Mouse (Mus musculus) midbrain, embryonic 14.5 days (tissue): ENCODE data around the gene Hoxd11. TPM values are rescaled to one million over a fixed set of nuclear protein-coding genes. Genes with fewer than 3 reads are reported as not detected.
A peak's percentile ranks its signal among the peaks of the same experiment; 100 is the strongest.

Source experiments
- ATAC-seq: fragments of 200-750 bp; cut with Nextera tagmentation; 2 replicates; pipeline ENCODE4 v1.8.0; 2017; ENCODE audit warnings: moderate number of reproducible peaks, moderate library complexity; ENCODE audit not compliant: low FRiP score, low TSS enrichment
- DNase-seq: peaks from one replicate; pipeline ENCODE4 v3.0.0-alpha.2; 2015
- H3K27ac ChIP-seq: fragments of 300-500 bp; sonication (generic); replicated peaks from 2 replicates; pipeline ENCODE4 v1.5.1; 2014; ENCODE audit warnings: mild to moderate bottlenecking, low read depth, low read length, moderate library complexity
- H3K27me3 ChIP-seq: fragments of 300-500 bp; sonication (generic); 2 replicates; pipeline ENCODE4 v1.6.1; 2014; ENCODE audit warnings: low read length, control low read depth, mixed read lengths; ENCODE audit not compliant: control insufficient read depth, insufficient read depth
- H3K36me3 ChIP-seq: fragments of 300-500 bp; sonication (generic); 2 replicates; pipeline ENCODE4 v1.6.1; 2014; ENCODE audit warnings: low read length, control low read depth; ENCODE audit not compliant: control insufficient read depth, insufficient read depth
- H3K4me1 ChIP-seq: fragments of 300-500 bp; sonication (generic); 2 replicates; pipeline ENCODE4 v1.6.1; 2014; ENCODE audit warnings: mild to moderate bottlenecking, antibody characterized with exemption, low read length, control low read depth; ENCODE audit not compliant: control insufficient read depth, insufficient read depth
- H3K4me2 ChIP-seq: fragments of 300-500 bp; sonication (generic); 2 replicates; pipeline ENCODE4 v1.6.1; 2014; ENCODE audit warnings: mild to moderate bottlenecking, low read length, moderate library complexity
- H3K4me3 ChIP-seq: fragments of 300-500 bp; sonication (generic); replicated peaks from 2 replicates; pipeline ENCODE4 v1.5.1; 2014; ENCODE audit warnings: low read depth, low read length
- H3K9ac ChIP-seq: fragments of 300-500 bp; sonication (generic); replicated peaks from 2 replicates; pipeline ENCODE4 v1.6.1; 2014; ENCODE audit warnings: mild to moderate bottlenecking, low read length, moderate library complexity
- H3K9me3 ChIP-seq: fragments of 300-500 bp; sonication (generic); 2 replicates; pipeline ENCODE4 v1.6.1; 2016; ENCODE audit warnings: low read length, control low read depth, mixed read lengths; ENCODE audit not compliant: control insufficient read depth
- WGBS: fragments of 180-500 bp; shearing (Covaris S2); extraction: QIAGEN DNeasy Blood & Tissue Kit; methylation state at CpG from one replicate; pipeline ENCODE4 v1.1.7; 2014; 5-methylcytosine and 5-hydroxymethylcytosine counted together
- microRNA counts: library from miRNA; unstranded; fragments of <30 nt; microRNA quantifications from one replicate; lab custom pipeline; 2016
- microRNA-seq: library from miRNA; unstranded; fragments of <30 nt; microRNA quantifications from one replicate; pipeline ENCODE4, GENCODE M21; 2016
- polyA plus RNA-seq: library from polyadenylated mRNA; unstranded; fragments of >200 nt; fragmentation: Nextera tagmentation; extraction: Ambion mirVana; gene quantifications from 2 replicates; pipeline ENCODE4 v1.2.1, GENCODE M21; 2014

The Hoxd11 gene
- polyA plus RNA-seq, 1 experiment from 2014 or later: not detected

GRCm38 (mm10) chr2:74733765-74734164 lies 54.4 kb downstream of the Hoxd11 start:
- no peaks in the 10 kb centered on the region for H3K36me3 ChIP-seq
- H3K27me3 ChIP-seq: peaks cover 97% of the 10 kb centered on the region
- no peak overlapping the region for H3K27ac ChIP-seq
- H3K9me3 ChIP-seq: no peaks in the 10 kb centered on the region
- H3K4me2 ChIP-seq: no peak overlapping the region
- no peak for DNase-seq
- no peaks in the 10 kb centered on the region for H3K4me1 ChIP-seq
- no peak for ATAC-seq
- H3K4me3 ChIP-seq: no peak overlapping the region
- WGBS: under 1% methylated on average over 6 of the region's 6 CpGs
- H3K9ac ChIP-seq: no peak overlapping the region

DNA sequence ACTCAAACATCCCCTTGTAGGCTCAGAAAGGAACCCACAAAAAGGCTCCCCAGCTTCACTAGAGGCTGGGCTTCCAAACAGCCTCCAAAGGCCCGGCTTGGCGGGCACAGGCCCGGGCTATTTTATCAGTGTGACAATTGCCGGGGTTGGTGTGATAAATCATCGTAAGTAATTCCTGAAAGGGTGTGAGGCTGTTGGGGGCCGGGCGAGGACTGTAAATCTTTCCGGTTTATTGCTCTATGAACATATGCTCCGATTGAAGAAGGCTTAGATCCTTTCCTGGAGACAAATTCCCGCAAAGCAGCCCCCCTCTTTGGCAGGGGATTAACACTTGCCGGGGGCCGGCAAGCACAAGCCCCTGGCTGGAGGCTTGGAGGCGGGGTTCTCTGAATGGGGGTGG lies 55.1 kb downstream of the Hoxd11 start:
- ATAC-seq: no peak
- H3K9me3 ChIP-seq: no peaks in the 10 kb centered on the region

GRCm38 (mm10) chr2:74734996-74735811 lies 55.8 kb downstream of the Hoxd11 start:
- H3K4me1 ChIP-seq: no peaks in the 10 kb centered on the region
- H3K4me3 ChIP-seq: no peak overlapping the region
- peaks cover 98% of the 10 kb centered on the region for H3K27me3 ChIP-seq
- no peaks in the 10 kb centered on the region for H3K9me3 ChIP-seq
- no peak overlapping the region for H3K27ac ChIP-seq
- no peak overlapping the region for H3K4me2 ChIP-seq
- DNase-seq (peak; percentile 19), ATAC-seq (no peak)
- no peak overlapping the region for H3K9ac ChIP-seq
- WGBS: under 1% methylated on average over 27 of the region's 27 CpGs
- no peaks in the 10 kb centered on the region for H3K36me3 ChIP-seq

More for the DNA sequence above, 55.1 kb downstream of the Hoxd11 start:
- no peaks in the 10 kb centered on the region for H3K4me1 ChIP-seq
- no peak overlapping the region for H3K9ac ChIP-seq
- H3K4me2 ChIP-seq: no peak overlapping the region
- no peak for DNase-seq
- H3K36me3 ChIP-seq: no peaks in the 10 kb centered on the region
- no peak overlapping the region for H3K4me3 ChIP-seq
- peaks cover 97% of the 10 kb centered on the region for H3K27me3 ChIP-seq
- no peak overlapping the region for H3K27ac ChIP-seq
- 2% methylated on average over 13 of the region's 13 CpGs for WGBS

DNA sequence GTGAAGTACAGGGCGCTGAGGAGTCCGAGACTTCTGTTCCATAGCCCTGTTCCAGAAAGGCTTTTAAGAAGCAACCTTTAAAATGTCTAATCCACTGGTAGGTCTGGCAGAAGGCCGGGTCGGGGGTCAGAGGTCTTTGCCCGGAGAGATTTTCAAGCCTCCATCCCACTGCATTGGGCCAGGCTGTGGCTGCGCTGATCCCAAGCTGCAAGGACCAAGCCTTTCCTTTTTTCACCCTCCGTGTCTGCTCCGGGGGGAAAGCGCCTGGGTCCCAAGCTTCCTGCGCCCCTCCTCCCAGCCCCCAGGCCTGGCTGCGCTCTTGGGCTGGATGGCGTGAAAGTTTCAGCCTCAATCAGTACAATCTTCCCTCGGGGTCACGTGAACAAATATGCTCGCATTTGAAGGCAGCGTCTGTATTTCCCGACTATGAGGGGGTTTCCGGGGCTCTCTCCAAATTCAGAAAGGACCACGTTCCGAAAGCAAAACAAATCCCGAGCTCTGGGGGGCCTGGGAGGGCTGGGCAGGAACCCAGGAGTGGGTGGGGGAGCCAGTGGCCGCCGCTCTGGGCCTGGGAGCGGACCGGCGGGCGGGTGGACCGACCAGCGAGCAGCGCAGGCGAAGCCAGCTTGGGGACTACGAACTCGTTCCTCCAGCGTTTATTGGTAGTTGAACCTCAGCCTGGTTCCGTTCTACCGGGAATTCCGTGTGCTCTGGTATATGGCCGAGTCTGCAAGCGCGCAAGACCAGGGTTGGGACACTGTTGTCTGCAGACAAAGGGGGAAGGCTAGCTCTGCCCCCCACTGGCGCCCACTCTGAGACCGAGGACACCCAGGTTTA lies 56.7 kb downstream of the Hoxd11 start:
- no peak overlapping the region for H3K4me2 ChIP-seq
- H3K36me3 ChIP-seq: no peaks in the 10 kb centered on the region
- H3K9me3 ChIP-seq: no peaks in the 10 kb centered on the region
- H3K9ac ChIP-seq: no peak overlapping the region
- WGBS: under 1% methylated on average over 42 of the region's 42 CpGs
- ATAC-seq: no peak
- H3K27me3 ChIP-seq: peaks cover 97% of the 10 kb centered on the region
- H3K4me1 ChIP-seq: no peaks in the 10 kb centered on the region
- H3K27ac ChIP-seq: no peak overlapping the region
- DNase-seq: peak; percentile 48
- H3K4me3 ChIP-seq: no peak overlapping the region

MicroRNA genes within 50 kb of the gene (microRNA counts, 519-probe panel; counts per million panel counts)
- not detected for microRNA mmu-miR-10b (lab: Ali Mortazavi, UCI)

Small RNA genes lying within 50 kb of the gene (microRNA-seq; reads per million reads assigned to microRNA genes)
- gene Gm44463: not detected
- 443 reads per million, percentile 71 among the genes with 10 or more reads in this experiment for gene Mir10b

Other genes with a start within 250 kb of the Hoxd11 start
- gene Lnpk, start 100.1 kb upstream of the Hoxd11 start, polyA plus RNA-seq: 58.2 and 61.4 TPM in 2 replicates
- 1.2 and 1.7 TPM in 2 replicates for gene Evx2, start 20.0 kb upstream of the Hoxd11 start, polyA plus RNA-seq
- 0.11 TPM in 1 of 2 replicates, not detected in the other for gene Hoxd13, start 11.2 kb upstream of the Hoxd11 start, polyA plus RNA-seq
- not detected in 2 replicates for gene Hoxd12, start 4.5 kb upstream of the Hoxd11 start, polyA plus RNA-seq
- not detected in 2 replicates for gene Hoxd10, start 12.4 kb downstream of the Hoxd11 start, polyA plus RNA-seq
- not detected in 2 replicates for gene Hoxd9, start 18.2 kb downstream of the Hoxd11 start, polyA plus RNA-seq
- gene Hoxd8, start 25.1 kb downstream of the Hoxd11 start, polyA plus RNA-seq: not detected in 2 replicates
- not detected in 2 replicates for gene Hoxd3, start 32.4 kb downstream of the Hoxd11 start, polyA plus RNA-seq
- gene Hoxd4, start 32.4 kb downstream of the Hoxd11 start, polyA plus RNA-seq: not detected in 2 replicates
- gene Gm28230, start 47.2 kb downstream of the Hoxd11 start, polyA plus RNA-seq: not detected in 2 replicates
- gene Hoxd1, start 83.4 kb downstream of the Hoxd11 start, polyA plus RNA-seq: not detected in 2 replicates
- gene Mtx2, start 146.2 kb downstream of the Hoxd11 start, polyA plus RNA-seq: 167 and 193 TPM in 2 replicates